ENCODE assay signal across 10 mouse cellular contexts in the genomic region with DNA sequence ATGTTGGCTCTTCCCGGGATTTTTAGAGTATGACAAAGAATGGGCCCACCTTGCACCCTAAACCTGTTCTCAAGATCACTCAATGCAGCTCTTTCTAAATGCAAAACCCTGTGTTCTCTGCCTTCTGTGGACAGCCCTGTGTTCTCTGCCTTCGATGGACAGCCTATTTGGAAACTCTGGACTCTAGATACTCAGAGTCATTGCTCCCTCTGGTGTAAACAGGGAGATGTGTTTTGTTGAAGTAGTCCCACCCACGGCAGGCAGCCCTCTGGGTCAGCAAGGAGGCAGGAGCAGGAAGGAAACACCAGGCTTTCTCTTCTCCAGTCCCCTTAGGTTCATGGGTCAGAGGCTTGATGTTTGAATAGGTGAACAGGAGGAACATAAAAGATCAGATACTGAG. TPM values are rescaled to one million over a fixed set of nuclear protein-coding genes. Genes with fewer than 3 reads are reported as not detected.
DNase-seq lines count a peak whose midpoint lies in the region; ATAC-seq and TF ChIP-seq lines count a peak whose summit lies in the region.
"Had no signal": no experiment of that assay in that cellular context is flagged by ENCODE, and none has a peak within 500 bp of the region (broad histone marks: within the 10 kb centered on the region; RNA-seq: fewer than 3 reads in every experiment).

No protein-coding gene starts in this region.

- TF ChIP-seq CTCF in embryonic fibroblast, embryonic 13.5 days (IDR thresholded peaks at IDR 0.05; ENCODE audit: borderline replicate concordance, insufficient read depth, low read length): no peak

- H3K36me3 ChIP-seq in hindbrain, embryonic 11.5 days (ENCODE audit: control insufficient read depth, insufficient read depth, low read length): no peaks in the 10 kb centered on the region
- H3K36me3 ChIP-seq in hindbrain, embryonic 12.5 days: no peaks in the 10 kb centered on the region
- no peaks in the 10 kb centered on the region for H3K36me3 ChIP-seq in kidney, embryonic 15.5 days
- H3K36me3 ChIP-seq: heart, embryonic 13.5 days had no signal

- H3K4me3 ChIP-seq in hindbrain, embryonic 11.5 days (ENCODE audit: low read depth, low read length): no peak overlapping the region
- no peak overlapping the region for H3K4me3 ChIP-seq in hindbrain, embryonic 12.5 days
- H3K4me3 ChIP-seq in embryonic fibroblast, embryonic 13.5 days (ENCODE audit: insufficient read depth, low read length): no peak overlapping the region
- H3K4me3 ChIP-seq in kidney, embryonic 15.5 days (replicated peaks): no peak overlapping the region
- H3K4me3 ChIP-seq: heart, embryonic 13.5 days; myocyte had no signal

- H3K9me3 ChIP-seq in hindbrain, embryonic 11.5 days (ENCODE audit: control insufficient read depth, low read length): no peaks in the 10 kb centered on the region
- no peaks in the 10 kb centered on the region for H3K9me3 ChIP-seq in hindbrain, embryonic 12.5 days (replicated peaks)
- H3K9me3 ChIP-seq in kidney, embryonic 15.5 days (replicated peaks): no peaks in the 10 kb centered on the region
- H3K9me3 ChIP-seq: heart, embryonic 13.5 days had no signal

- no peak overlapping the region for H3K27ac ChIP-seq in hindbrain, embryonic 11.5 days (ENCODE audit: low read depth, low read length)
- H3K27ac ChIP-seq in hindbrain, embryonic 12.5 days: no peak overlapping the region
- 0 out of 2 replicates have a peak overlapping the region, but pooled peaks have one; percentile 14 for H3K27ac ChIP-seq in embryonic fibroblast, embryonic 13.5 days (ENCODE audit: insufficient read depth, low read length)
- no peak overlapping the region for H3K27ac ChIP-seq in kidney, embryonic 15.5 days
- H3K27ac ChIP-seq: heart, embryonic 13.5 days had no signal

- no peak for ATAC-seq in hindbrain, embryonic 11.5 days (ENCODE audit: low FRiP score)
- no peak for ATAC-seq in hindbrain, embryonic 12.5 days (ENCODE audit: low FRiP score)
- ATAC-seq in kidney, embryonic 15.5 days (replicated peaks; ENCODE audit: low FRiP score): peak; percentile 64; the same call in 1 of the 2 replicates

- WGBS in hindbrain, embryonic 11.5 days: 36% methylated on average over 3 of the region's 3 CpGs
- WGBS in hindbrain, embryonic 12.5 days: 29% methylated on average over 3 of the region's 3 CpGs
- WGBS in kidney, embryonic 15.5 days: 20% methylated on average over 3 of the region's 3 CpGs

- no peak for TF ChIP-seq POLR2A in embryonic fibroblast, embryonic 13.5 days (IDR thresholded peaks at IDR 0.05; ENCODE audit: low read depth, low read length)

- H3K4me2 ChIP-seq in hindbrain, embryonic 11.5 days (replicated peaks; ENCODE audit: low read depth, low read length): no peak overlapping the region
- no peak overlapping the region for H3K4me2 ChIP-seq in hindbrain, embryonic 12.5 days (replicated peaks)
- H3K4me2 ChIP-seq in kidney, embryonic 15.5 days: no peak overlapping the region
- H3K4me2 ChIP-seq: heart, embryonic 13.5 days had no signal

- H3K9ac ChIP-seq in hindbrain, embryonic 11.5 days (ENCODE audit: low read depth, low read length): no peak overlapping the region
- no peak overlapping the region for H3K9ac ChIP-seq in hindbrain, embryonic 12.5 days
- no peak overlapping the region for H3K9ac ChIP-seq in kidney, embryonic 15.5 days
- H3K9ac ChIP-seq: heart, embryonic 13.5 days had no signal

- DNase-seq in hindbrain, embryonic 11.5 days (ENCODE audit: low spot score): peak; percentile 32
- DNase-seq in adrenal gland, adult 2 months: peak; percentile 31
- DNase-seq in ovary, postnatal 36 days (ENCODE audit: low spot score): peak; percentile 12
- no peak for DNase-seq in layer of hippocampus, postnatal 25 days (ENCODE audit: extremely low spot score in 1 of 2, low spot score in 1 of 2)
- DNase-seq in urinary bladder, postnatal 25 days (ENCODE audit: low spot score): no peak

- H3K4me1 ChIP-seq in hindbrain, embryonic 11.5 days (replicated peaks; ENCODE audit: control insufficient read depth, insufficient read depth, low read length): no peaks in the 10 kb centered on the region
- no peaks in the 10 kb centered on the region for H3K4me1 ChIP-seq in hindbrain, embryonic 12.5 days
- H3K4me1 ChIP-seq in embryonic fibroblast, embryonic 13.5 days (ENCODE audit: control insufficient read depth, insufficient read depth, low read length): peaks cover 10% of the 10 kb centered on the region
- H3K4me1 ChIP-seq in kidney, embryonic 15.5 days: peaks cover 15% of the 10 kb centered on the region

- no peaks in the 10 kb centered on the region for H3K27me3 ChIP-seq in hindbrain, embryonic 11.5 days (ENCODE audit: control insufficient read depth, insufficient read depth, low read length)
- H3K27me3 ChIP-seq in hindbrain, embryonic 12.5 days: no peaks in the 10 kb centered on the region
- no peaks in the 10 kb centered on the region for H3K27me3 ChIP-seq in kidney, embryonic 15.5 days
- H3K27me3 ChIP-seq: heart, embryonic 13.5 days had no signal

RNA-seq across cellular contexts. Expression of gene Kalrn, which starts 32.3 kb away (rescaled TPM):
- 20.8 and 25.6 TPM in 2 replicates for polyA plus RNA-seq in hindbrain, embryonic 11.5 days (2014; fragmentation: Nextera tagmentation; extraction: Ambion mirVana)
- polyA plus RNA-seq in hindbrain, embryonic 12.5 days (2016; fragmentation: Nextera tagmentation; extraction: Ambion mirVana): 28.3 and 33.2 TPM in 2 replicates
- 1 to 10 TPM; 5.3 to 9.9 TPM for total RNA-seq in adrenal gland, adult 2 months (2021)
- polyA plus RNA-seq in adrenal gland, adult 2 months (2012; rRNA removed): 1.5 and 1.6 TPM in 2 replicates
- polyA plus RNA-seq in embryonic fibroblast, embryonic 13.5 days (2011; ENCODE audit: insufficient read length, low read depth, missing spikeins): 25.5 and 30.3 TPM in 2 replicates
- polyA plus RNA-seq in kidney, embryonic 15.5 days (2015; fragmentation: Nextera tagmentation; extraction: Ambion mirVana): 15.6 and 15.8 TPM in 2 replicates
- 100 to 1,000 TPM; 456 to 578 TPM for total RNA-seq in layer of hippocampus, postnatal 25 days (2021)

RNA-seq across cellular contexts. Expression of gene Ropn1, which starts 44.0 kb away (rescaled TPM):
- not detected in 2 replicates for polyA plus RNA-seq in hindbrain, embryonic 11.5 days (2014; fragmentation: Nextera tagmentation; extraction: Ambion mirVana)
- polyA plus RNA-seq in hindbrain, embryonic 12.5 days (2016; fragmentation: Nextera tagmentation; extraction: Ambion mirVana): not detected in 2 replicates
- not detected for total RNA-seq in adrenal gland, adult 2 months (2021)
- polyA plus RNA-seq in adrenal gland, adult 2 months (2012; rRNA removed): not detected in 2 replicates
- not detected in 2 replicates for polyA plus RNA-seq in embryonic fibroblast, embryonic 13.5 days (2011; ENCODE audit: insufficient read length, low read depth, missing spikeins)
- not detected in 2 replicates for polyA plus RNA-seq in kidney, embryonic 15.5 days (2015; fragmentation: Nextera tagmentation; extraction: Ambion mirVana)
- not detected for total RNA-seq in layer of hippocampus, postnatal 25 days (2021)
- polyA plus RNA-seq: myocyte had no signal

Comparison
In these comparisons a context has a peak if more than half of its experiments do, and no peak if none do; other contexts are left out.
1. DNase-seq: peak in hindbrain, embryonic 11.5 days (single experiment), adrenal gland, adult 2 months (single experiment) and ovary, postnatal 36 days (single experiment); none in layer of hippocampus, postnatal 25 days (0 of 2) and urinary bladder, postnatal 25 days (single experiment).